Mouse (Mus musculus) embryo, embryonic 10.5 days (tissue): ENCODE results near the gene Col6a5.
A peak's percentile ranks its signal among the peaks of the same experiment; 100 is the strongest.

Experiments used
- DNase-seq: peaks from one replicate; pipeline ENCODE4 v3.0.0-alpha.2; 2015; ENCODE audit warnings: low spot score

Col6a5 gene

GRCm38 (mm10) chr9:105960533-105960932, at the start of gene Col6a5:
Gene Col6a5 (minus strand): TSS chr9:105960643.
- DNase-seq: no peak

DNA sequence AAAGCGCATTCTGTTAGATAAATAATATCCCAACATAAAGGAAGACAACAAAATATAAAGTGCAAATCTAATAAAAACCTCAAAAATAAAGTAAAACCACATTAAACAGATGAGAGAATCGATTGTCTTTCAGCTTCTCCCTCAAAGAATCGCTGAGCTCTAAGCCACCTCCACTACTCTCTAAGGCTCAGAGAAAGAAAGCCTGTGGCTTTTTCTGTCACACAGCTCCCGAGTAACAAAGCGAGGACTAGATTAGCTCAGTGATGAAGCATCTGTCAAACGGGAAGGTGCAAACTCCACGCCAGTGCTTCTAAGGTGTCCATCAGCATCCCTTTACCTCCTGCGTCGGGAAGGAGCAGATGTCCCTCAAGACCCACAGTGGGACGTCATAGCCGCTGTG, 37.5 kb upstream of the Col6a5 start:
- DNase-seq: no peak

GRCm38 (mm10) chr9:105992425-105992824, 32.0 kb upstream of the Col6a5 start:
- no peak for DNase-seq

DNA sequence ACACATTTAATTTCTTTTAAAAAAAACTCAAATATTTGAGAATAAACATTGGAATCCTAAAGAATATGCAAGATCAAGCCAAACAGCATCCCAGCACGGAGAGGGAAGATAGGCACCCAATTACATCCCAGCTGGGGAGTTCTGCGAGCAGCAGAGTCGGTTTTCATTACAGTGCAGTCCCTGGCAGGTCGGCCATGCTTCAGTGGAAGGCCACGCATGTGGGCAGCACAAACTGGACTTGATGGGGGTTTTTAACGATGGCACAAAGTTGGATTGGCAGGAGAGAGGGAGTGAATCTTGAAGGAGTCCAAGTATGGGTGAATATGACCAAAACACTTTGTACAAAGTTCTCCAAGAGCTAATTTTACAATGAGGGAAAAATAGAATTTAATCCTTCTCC, 29.7 kb upstream of the Col6a5 start:
- DNase-seq: no peak

GRCm38 (mm10) chr9:105989468-105989867, 29.0 kb upstream of the Col6a5 start:
- no peak for DNase-seq

- DNase-seq: peak; percentile 46
These were observed 27.7 kb upstream of the Col6a5 start for GRCm38 (mm10) chr9:105988096-105988495.

- DNase-seq: peak; percentile 31
These were observed 24.6 kb upstream of the Col6a5 start for GRCm38 (mm10) chr9:105984931-105985519.

DNA sequence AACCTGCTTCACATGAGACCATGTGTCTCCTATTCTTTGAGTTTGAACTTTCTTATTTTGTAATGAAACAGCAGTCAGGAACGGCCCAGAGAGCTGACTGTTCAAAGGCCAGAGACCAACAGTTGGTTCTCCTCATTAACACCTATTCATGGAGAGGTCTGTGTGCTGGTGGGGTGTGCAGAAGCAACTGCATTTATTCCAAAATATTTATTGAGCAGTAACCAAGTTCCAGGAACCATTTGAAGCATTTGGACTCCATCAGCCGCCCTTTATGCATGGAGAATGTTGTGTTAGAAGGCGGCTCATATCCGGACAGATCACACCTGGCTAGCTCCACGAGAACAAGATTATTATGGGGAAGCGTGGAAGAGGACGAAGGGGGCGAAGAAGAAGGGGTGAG, 18.0 kb upstream of the Col6a5 start:
- no peak for DNase-seq

- DNase-seq: no peak
These were observed 16.4 kb upstream of the Col6a5 start for GRCm38 (mm10) chr9:105976871-105977270.

DNA sequence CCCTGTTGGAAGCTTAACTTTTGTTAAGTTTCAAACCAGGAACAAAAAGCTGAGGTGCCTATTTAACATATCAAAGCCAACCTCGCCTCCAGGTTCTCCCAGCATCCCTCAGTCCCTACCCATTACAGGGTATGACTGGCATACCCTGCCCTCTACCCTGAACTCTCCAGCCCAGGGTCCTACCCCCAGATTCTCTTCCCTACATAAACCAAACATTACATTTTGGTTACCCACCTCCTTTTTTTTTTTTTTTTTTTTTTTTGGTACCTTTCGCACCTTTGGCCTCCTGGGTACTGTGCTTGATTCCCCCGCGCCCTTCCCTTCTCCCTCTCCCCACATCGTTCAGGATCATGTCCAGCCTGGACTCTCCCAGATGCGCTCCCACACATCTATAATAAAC, 15.9 kb upstream of the Col6a5 start:
- no peak for DNase-seq

GRCm38 (mm10) chr9:105973736-105974135, 13.3 kb upstream of the Col6a5 start:
- no peak for DNase-seq

DNA sequence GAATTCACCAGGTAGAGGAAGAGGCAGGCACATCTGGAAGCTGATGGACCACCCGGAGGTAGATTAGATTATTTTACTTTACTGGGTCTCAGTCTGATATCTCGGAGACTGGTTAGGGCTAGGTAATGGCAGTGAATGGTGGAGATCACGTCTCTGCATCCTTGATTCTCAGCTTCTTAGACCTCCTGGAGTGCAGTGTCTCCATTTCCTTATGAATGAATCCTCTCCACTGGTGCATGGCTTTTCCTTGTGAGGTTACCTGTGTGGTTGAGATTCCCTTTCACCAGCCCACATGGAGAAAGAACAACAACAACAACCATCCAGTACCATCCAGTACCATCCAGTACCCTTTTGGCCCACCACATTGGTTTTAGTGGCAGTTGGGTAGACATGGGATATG, 11.6 kb upstream of the Col6a5 start:
- DNase-seq: no peak

DNA sequence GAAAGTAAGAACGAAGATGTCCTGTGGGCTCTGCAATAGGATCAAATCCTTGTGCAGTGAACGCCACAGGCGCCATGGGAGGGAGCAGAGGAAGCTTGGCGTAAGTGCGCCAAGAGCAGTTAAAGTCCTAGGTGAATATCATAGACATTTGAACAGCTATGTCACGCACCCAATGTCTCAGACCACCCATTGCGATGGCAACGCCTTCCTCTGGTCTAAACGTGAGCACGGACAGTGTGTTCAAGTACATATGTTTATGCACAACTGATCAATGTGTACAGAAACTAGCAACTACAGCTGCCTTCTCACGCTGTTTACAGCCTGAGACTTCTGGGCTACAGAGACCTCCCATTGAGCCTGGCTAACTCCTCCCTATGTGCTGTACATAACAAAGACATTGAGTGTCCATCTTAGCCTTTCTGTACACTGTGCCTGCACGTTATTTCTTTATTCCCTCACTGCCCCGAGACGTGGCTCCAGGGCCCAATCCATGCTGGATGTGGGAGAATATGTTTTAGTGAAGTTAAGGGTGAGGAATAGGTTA, 11.0 kb upstream of the Col6a5 start:
- DNase-seq: no peak

DNA sequence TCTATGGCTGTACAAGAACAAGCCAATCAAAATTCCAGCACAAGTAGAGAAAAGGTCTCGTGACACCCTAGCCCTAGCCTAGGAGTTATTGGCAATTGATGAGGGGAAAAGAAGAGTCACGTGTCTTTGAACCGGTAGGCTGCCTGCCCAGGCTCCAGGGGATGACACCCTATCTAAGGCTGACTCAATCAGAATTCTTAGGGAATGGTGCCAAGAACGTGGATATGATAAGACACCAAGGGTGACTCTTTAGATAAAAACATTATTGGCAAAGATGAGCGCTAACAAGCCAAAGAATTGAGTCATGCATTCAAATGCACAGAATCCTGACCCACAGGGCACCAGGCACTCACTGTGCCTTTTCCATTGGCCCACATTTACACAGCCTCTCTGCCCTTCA, 10.5 kb upstream of the Col6a5 start:
- DNase-seq: no peak

DNA sequence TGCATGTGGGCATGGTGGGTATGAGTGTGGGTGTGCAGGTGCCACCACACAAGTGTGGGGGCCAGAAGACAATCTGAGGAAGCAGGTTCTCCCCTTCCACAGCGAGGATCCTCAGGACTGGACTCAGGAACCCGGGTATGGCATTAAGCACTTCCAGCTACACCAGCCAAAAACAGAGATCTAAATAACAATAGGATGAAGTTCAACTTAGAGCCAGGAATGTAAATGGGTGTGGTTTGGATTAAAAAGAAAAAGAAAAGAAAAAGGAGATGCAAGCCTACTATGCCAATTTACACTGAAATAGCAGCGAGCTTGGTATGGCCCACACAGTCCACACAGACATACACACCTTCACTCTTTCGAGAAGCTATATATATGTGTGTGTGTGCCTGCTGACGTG, 7.5 kb upstream of the Col6a5 start:
- no peak for DNase-seq

GRCm38 (mm10) chr9:105959116-105959515, 1.3 kb downstream of the Col6a5 start:
- DNase-seq: no peak

GRCm38 (mm10) chr9:105949755-105950154, 10.7 kb downstream of the Col6a5 start:
- no peak for DNase-seq

GRCm38 (mm10) chr9:105947577-105947976, 12.9 kb downstream of the Col6a5 start:
- DNase-seq: no peak

DNA sequence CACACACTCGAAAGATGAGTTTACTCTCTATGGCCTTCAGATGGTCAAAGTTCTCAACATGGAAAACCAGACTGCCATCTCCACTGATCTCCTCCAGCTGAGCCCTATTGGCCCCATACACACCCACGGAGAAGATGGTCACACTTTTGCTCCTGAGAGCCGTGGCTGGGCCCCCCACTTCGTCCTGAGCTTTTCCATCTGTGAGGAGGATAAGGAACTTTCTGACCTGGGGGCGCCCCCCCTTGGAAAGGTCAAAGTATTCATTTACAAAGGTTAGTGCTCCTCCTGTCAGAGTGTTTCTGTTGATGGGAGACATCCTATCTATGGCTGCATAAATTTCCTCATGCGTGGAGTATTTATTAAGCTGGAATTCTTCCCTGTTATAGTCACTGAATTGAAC, 26.6 kb downstream of the Col6a5 start:
- DNase-seq: peak; percentile 25

DNA sequence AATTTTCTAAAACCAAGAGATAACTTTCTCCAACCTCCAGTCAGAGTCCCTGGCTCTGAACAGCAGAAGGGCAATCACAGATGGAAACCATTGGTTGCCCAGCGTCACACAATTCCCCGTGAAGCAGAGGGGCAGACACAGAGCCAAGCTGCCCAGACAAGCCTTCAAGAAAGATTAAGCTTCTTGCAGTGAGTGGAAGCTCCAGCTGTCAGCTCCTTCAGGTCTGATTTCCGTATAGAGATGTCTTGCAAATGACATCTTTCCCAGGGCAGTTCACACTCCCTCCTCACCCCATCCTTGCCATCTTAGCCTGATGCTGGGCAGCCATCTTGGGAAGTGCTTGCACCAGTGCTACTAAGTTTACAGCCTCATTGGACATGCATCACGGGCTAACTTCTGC, 31.2 kb downstream of the Col6a5 start:
- peak; percentile 6 for DNase-seq

DNA sequence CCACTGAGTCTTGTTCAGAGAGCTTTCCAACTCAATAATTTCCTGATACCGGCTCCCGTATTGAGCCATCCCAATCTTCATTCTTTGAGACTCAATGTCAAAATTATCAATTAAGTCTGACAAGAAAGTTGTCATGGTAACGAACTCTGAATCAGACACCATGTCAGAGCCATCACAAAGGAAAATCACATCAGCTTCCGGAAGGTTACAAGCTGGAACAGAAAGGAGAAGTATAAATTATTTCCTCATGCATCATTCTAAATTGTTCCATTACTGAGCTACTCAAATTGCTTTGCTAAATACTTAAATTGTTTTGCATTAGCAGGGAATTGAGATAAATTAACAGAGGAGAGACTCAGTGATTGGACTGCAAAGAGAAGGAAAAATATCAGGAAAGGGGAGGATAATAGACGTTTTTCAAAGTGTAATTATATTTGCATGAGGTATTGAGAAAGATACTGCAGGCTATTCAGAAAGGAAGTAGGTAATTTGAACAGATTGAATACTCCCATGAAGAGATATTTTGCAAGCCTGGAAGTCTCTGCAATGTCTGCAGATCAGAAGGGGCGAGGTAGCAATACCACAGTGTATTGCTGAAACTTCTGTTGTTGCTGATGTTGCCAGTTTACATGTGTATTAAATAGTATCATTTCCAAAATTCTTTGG, 31.9 kb downstream of the Col6a5 start:
- no peak for DNase-seq

GRCm38 (mm10) chr9:105923659-105924058, 36.8 kb downstream of the Col6a5 start:
- DNase-seq: no peak

GRCm38 (mm10) chr9:105915186-105915585, 45.3 kb downstream of the Col6a5 start:
- no peak for DNase-seq

GRCm38 (mm10) chr9:105910166-105910565, 50.3 kb downstream of the Col6a5 start:
- no peak for DNase-seq
